Mouse (Mus musculus) T-cell, adult 66 days (primary cell): Measurements from ENCODE around the gene Il13ra1. TPM values are rescaled to one million over a fixed set of nuclear protein-coding genes. Genes with fewer than 3 reads are reported as not detected.

Source experiments
- total RNA-seq, 2 experiments: library from RNA; stranded (reverse); gene quantifications; 3 replicates in 1 of 2; 4 replicates in 1 of 2; pipeline ENCODE4 v1.2.4; 2023

Gene Il13ra1
- under 1 TPM; 0.21 to 0.38 TPM for total RNA-seq

DNA sequence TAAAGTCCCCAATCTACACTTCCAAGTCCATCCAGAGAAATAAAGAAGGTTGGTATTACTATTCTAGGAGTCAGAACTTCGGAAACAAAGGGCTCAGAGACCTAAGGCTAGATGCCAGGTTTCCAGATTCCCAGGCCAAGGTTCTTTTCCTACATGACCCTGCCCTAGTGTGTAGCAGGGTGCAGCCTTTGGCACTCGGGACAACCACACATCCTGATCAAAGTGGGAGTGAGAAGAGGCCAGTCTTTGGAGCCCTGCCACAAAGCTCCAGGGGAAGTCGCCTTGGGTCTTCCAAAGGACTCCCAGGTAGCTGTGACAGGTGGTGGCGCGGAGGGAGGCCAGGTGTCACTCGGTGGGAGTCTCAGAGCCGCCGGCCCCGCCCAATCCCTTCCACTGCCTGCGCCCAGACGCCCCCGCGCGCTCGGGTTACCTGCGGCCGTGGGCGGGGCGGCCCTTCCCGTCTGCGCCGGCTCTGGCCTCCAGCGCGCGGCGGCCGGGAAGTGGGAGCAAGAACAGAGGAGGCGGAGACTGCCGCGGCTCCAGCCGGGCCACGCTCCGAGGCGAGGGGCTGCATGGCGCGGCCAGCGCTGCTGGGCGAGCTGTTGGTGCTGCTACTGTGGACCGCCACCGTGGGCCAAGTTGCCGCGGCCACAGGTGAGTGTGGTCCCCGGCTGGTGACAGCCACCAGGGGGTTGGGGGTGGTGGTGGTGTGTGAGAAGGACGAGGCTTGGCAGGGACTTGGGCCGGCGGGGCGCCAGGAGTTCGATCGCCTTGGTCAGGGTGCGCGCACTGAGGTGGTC, at the start of gene Il13ra1:
Il13ra1 (plus strand) TSS at position 489 of the 800 bp plus-strand sequence.

DNA sequence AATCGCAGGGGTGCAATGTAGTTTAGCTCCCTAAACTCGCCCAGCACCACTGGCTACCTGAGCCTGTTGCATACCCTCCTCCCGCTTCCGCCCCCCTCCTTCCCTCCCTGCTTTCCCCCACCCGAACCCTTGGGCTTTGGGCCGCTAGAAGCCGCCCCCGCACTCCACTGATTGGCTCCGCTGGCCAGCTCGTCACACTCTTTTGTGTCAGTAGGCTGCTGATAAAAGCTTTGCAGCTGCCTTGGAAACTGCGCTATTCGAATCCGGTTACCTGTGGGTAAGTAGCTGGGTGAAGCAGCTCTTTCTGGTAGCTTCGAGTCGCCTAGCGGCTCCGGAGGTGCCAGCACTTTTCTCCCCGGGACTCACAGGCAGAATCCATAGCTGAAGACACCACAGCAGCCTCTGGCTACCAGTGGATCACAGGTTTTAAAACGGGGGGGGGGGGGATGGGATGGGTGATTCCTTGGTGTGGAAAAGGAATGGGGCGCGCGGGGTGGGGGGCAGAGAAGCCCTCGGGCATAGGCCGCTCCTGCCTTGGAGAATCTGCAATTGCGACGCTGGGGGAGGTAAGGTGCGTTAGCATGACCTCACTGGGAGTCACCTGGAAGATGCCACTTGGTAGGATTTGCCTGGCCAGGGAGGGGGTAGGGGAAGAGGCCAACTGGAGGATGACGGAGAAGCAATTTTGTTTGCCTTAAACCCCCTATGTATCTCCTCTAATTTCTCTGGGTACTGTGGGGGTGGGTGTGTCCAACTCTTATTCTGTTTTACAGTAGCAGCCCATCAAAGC, 84.0 kb downstream of the Il13ra1 start, which contains the start of gene Zcchc12:
Zcchc12 (plus strand) TSS at position 169 of the 790 bp plus-strand sequence.

Other genes starting within 250 kb of the Il13ra1 start
- 100 to 1,000 TPM; 129 to 134 TPM for gene Dock11, start 223.3 kb upstream of the Il13ra1 start, total RNA-seq
- gene Zcchc12, start 83.8 kb downstream of the Il13ra1 start, total RNA-seq = under 1 TPM; 0.79 to 0.80 TPM
- gene Lonrf3, start 216.2 kb downstream of the Il13ra1 start, total RNA-seq = under 1 TPM; 0.44 to 0.71 TPM